Mouse (Mus musculus): Measurements from ENCODE around the gene Larp4. TPM values are rescaled to one million over a fixed set of nuclear protein-coding genes. Genes with fewer than 3 reads are reported as not detected.

The Larp4 gene
- total and polyA plus RNA-seq, 2 experiments: 32.7 to 40.5 TPM

DNA sequence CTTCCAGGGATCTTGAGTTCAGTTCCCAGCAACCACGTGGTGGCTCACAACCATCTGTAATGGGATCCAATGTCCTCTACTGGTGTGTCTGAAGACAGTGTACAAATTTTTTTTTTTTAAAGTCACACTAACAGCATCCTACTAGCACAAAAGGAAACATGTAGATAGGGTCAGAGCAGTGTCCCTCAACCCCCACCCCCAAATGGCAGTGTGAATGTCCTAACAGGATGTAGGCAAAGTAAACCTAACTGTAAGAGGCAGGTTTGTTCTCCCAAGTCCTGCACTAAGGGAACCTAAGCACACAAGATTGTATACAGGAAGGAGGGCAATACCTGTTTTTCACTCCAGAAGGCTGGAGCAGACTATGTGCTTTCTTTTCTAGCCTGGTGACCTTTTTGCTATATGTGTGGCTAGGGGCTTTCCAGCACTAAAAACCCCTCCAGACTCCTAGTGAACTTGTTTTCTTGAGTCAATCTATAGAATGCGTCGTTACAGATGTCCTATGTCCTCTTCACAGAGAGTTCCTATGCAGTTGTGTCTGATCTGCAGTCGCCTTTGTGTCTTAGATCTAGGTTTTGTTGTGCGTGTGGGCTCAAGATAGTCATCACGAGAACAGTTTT is 48.5 kb downstream of the Larp4 start:
- TF ChIP-seq CTCF (IDR thresholded peaks at IDR 0.05; ENCODE audit: low read depth, low read length): no peak
- TF ChIP-seq POLR2A (IDR thresholded peaks at IDR 0.05; ENCODE audit: extremely low read depth, insufficient read depth, low read length): no peak
- Histone ChIP-seq H3K9ac (ENCODE audit: low read depth, low read length) (no peak overlapping the region), H3K36me3 (ENCODE audit: control insufficient read depth, insufficient read depth, low read length) (peaks cover 11% of the 10 kb centered on the region), H3K4me1 (ENCODE audit: control insufficient read depth, insufficient read depth, low read length) (no peaks in the 10 kb centered on the region), H3K4me3 (ENCODE audit: insufficient read depth, low read depth, low read length) (no peak overlapping the region), H3K79me2 (ENCODE audit: control insufficient read depth, insufficient read depth, low read length) (no peaks in the 10 kb centered on the region), H3K27me3 (ENCODE audit: control insufficient read depth, insufficient read depth, low read length) (no peaks in the 10 kb centered on the region), H3K27ac (replicated peaks; ENCODE audit: insufficient read depth, low read depth, low read length) (no peak overlapping the region)
- DNase-seq (ENCODE audit: extremely low read depth, low read depth, low spot score): no peak
- WGBS: 85% methylated on average over 6 of the region's 6 CpGs

DNA sequence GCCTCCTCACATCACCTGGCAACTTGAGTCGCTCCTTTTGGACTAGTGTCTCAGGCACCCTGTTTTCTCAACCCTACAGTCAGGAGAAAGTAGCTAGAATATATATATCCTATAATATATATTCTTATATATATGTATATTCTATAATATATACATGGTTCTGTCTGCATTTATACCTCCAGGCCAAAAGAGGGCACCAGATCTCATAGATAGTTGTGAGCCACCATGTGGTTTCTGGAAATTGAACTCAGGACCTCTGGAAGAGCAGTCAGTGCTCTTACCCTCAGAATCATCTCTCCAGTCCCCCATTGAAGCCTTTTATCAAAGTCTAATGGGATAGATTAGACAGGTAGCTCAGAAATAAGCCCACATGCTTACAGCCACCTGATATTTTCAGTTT is 51.3 kb downstream of the Larp4 start:
- Histone ChIP-seq H3K79me2 (ENCODE audit: control insufficient read depth, insufficient read depth, low read length) (no peaks in the 10 kb centered on the region), H3K9ac (ENCODE audit: low read depth, low read length) (no peak overlapping the region), H3K27me3 (ENCODE audit: control insufficient read depth, insufficient read depth, low read length) (no peaks in the 10 kb centered on the region), H3K4me1 (ENCODE audit: control insufficient read depth, insufficient read depth, low read length) (no peaks in the 10 kb centered on the region), H3K36me3 (ENCODE audit: control insufficient read depth, insufficient read depth, low read length) (peaks cover 3% of the 10 kb centered on the region), H3K4me3 (ENCODE audit: insufficient read depth, low read depth, low read length) (no peak overlapping the region), H3K27ac (replicated peaks; ENCODE audit: insufficient read depth, low read depth, low read length) (no peak overlapping the region)
- WGBS: 97% methylated on average over 1 of the region's 1 CpGs
- no peak for DNase-seq (ENCODE audit: extremely low read depth, low read depth, low spot score)
- no peak for TF ChIP-seq CTCF (IDR thresholded peaks at IDR 0.05; ENCODE audit: low read depth, low read length)
- TF ChIP-seq POLR2A (IDR thresholded peaks at IDR 0.05; ENCODE audit: extremely low read depth, insufficient read depth, low read length): no peak

DNA sequence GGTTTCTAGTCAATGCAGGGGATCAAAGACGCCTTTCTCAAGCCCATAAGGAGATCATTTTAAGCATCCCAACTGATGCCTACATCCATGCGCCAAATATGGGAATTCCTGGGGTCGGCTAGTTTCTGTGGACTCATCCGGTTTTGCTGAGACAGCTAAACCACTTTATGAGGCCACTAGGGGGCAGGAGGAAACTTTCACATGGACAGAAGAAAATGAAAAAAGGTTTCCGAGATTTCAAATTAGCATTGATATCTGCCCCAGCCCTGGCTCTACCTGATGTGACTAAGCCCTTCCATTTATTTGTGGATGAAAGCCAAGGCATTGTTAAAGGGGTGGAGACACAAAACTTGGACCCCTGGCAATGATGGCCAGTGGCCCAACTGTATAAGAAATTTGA is 53.1 kb downstream of the Larp4 start:
- no peak overlapping the region for H3K27ac ChIP-seq (replicated peaks; ENCODE audit: insufficient read depth, low read depth, low read length)
- H3K36me3 ChIP-seq (ENCODE audit: control insufficient read depth, insufficient read depth, low read length): no peaks in the 10 kb centered on the region
- no peaks in the 10 kb centered on the region for H3K4me1 ChIP-seq (ENCODE audit: control insufficient read depth, insufficient read depth, low read length)
- peak; percentile 29 for DNase-seq (ENCODE audit: extremely low read depth, low read depth, low spot score)
- H3K27me3 ChIP-seq (ENCODE audit: control insufficient read depth, insufficient read depth, low read length): no peaks in the 10 kb centered on the region
- TF ChIP-seq POLR2A (IDR thresholded peaks at IDR 0.05; ENCODE audit: extremely low read depth, insufficient read depth, low read length) (no peak), CTCF (IDR thresholded peaks at IDR 0.05; ENCODE audit: low read depth, low read length) (peak; percentile 17; the same call in 1 of the 2 replicates)
- H3K79me2 ChIP-seq (ENCODE audit: control insufficient read depth, insufficient read depth, low read length): no peaks in the 10 kb centered on the region
- no peak overlapping the region for H3K4me3 ChIP-seq (ENCODE audit: insufficient read depth, low read depth, low read length)
- no peak overlapping the region for H3K9ac ChIP-seq (ENCODE audit: low read depth, low read length)
- 23% methylated on average over 5 of the region's 5 CpGs for WGBS

DNA sequence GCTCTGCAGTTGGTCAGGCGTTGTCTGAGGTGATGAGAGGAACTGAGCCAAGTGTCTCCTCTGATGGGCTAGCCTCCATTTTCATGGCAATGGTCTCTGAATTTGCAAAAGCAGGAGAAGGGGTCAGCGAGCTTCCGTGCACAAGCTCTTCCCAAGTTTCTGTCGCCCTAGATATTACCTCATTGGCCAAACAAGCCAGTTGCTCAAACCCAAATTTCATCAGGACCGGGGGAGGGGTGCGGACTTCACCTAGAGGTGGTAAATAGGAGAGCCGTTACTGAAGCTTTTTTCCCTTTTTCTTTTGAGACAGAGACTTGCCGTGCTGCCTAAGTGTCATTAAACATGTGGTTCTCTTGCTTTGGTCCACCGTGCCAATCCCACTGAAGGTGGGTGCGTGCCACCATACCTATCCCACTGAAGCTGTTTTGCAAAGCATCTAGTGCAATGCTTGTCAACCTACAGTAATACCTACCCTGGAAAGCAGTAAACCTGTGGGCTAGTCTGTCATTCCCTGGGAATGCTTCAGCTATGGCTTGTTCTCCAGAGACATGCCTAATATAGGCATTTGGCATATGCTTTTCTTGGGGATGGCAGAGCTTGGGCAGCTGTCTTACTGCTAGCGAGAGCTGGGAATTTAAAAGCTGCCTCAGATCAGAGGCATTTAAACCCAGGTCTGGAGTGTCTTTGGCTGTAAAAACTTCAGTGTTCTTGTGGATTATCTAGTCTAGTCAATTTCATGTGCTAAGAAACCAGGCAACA is 55.4 kb downstream of the Larp4 start:
- H3K4me3 ChIP-seq (ENCODE audit: insufficient read depth, low read depth, low read length): no peak overlapping the region
- no peaks in the 10 kb centered on the region for H3K27me3 ChIP-seq (ENCODE audit: control insufficient read depth, insufficient read depth, low read length)
- DNase-seq (ENCODE audit: extremely low read depth, low read depth, low spot score): peak; percentile 73
- no peaks in the 10 kb centered on the region for H3K79me2 ChIP-seq (ENCODE audit: control insufficient read depth, insufficient read depth, low read length)
- H3K9ac ChIP-seq (ENCODE audit: low read depth, low read length): no peak overlapping the region
- no peaks in the 10 kb centered on the region for H3K36me3 ChIP-seq (ENCODE audit: control insufficient read depth, insufficient read depth, low read length)
- 41% methylated on average over 11 of the region's 11 CpGs for WGBS
- H3K4me1 ChIP-seq (ENCODE audit: control insufficient read depth, insufficient read depth, low read length): no peaks in the 10 kb centered on the region
- TF ChIP-seq POLR2A (IDR thresholded peaks at IDR 0.05; ENCODE audit: extremely low read depth, insufficient read depth, low read length) (no peak), CTCF (IDR thresholded peaks at IDR 0.05; ENCODE audit: low read depth, low read length) (no peak)
- H3K27ac ChIP-seq (replicated peaks; ENCODE audit: insufficient read depth, low read depth, low read length): no peak overlapping the region

DNA sequence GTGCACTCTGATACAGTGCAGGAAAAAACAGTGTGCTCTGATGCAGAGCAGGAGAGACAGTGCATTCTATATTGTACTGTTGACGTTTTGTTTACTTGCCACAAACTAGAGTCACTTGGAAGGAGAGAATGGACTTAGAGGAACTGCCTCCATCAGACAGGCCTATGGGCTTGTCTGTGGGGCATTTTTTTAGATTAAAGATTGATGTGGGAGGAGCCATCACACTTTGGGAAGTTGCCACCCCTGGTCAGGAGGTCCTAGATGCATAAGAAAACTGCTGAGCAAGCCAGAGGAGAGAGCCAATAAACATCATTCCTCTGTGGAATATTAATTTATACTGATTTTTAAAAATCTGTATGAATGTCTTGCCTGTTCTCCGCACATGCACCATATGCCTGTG is 58.3 kb downstream of the Larp4 start:
- WGBS: 83% methylated on average over 2 of the region's 2 CpGs

DNA sequence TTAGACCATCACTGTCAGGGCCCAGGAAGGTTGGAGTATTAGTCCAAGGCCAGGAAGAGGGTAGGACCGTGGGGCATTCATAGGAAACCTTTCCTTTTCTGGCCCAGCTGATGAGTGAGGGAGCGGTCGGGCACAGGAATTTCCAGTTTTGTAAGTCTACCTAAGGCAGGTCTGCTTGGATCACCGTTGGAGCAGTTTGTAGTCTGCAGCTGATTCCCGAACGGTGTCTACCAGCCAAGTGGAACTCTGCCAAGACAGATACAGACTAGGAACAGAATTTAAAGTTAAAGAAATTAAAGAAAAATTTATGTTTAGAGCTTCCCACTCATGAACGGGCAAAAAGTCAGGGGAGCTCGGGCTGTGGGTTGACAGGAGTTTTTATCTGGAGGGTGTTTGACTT is 59.6 kb downstream of the Larp4 start:
- Histone ChIP-seq H3K27ac (replicated peaks; ENCODE audit: insufficient read depth, low read depth, low read length) (no peak overlapping the region), H3K4me3 (ENCODE audit: insufficient read depth, low read depth, low read length) (no peak overlapping the region), H3K9ac (ENCODE audit: low read depth, low read length) (no peak overlapping the region), H3K36me3 (ENCODE audit: control insufficient read depth, insufficient read depth, low read length) (no peaks in the 10 kb centered on the region), H3K4me1 (ENCODE audit: control insufficient read depth, insufficient read depth, low read length) (no peaks in the 10 kb centered on the region), H3K27me3 (ENCODE audit: control insufficient read depth, insufficient read depth, low read length) (no peaks in the 10 kb centered on the region), H3K79me2 (ENCODE audit: control insufficient read depth, insufficient read depth, low read length) (no peaks in the 10 kb centered on the region)
- no peak for TF ChIP-seq POLR2A (IDR thresholded peaks at IDR 0.05; ENCODE audit: extremely low read depth, insufficient read depth, low read length)
- TF ChIP-seq CTCF (IDR thresholded peaks at IDR 0.05; ENCODE audit: low read depth, low read length): no peak
- WGBS: 55% methylated on average over 8 of the region's 8 CpGs
- DNase-seq (ENCODE audit: extremely low read depth, low read depth, low spot score): no peak

More for the DNA sequence above, 58.3 kb downstream of the Larp4 start:
- Histone ChIP-seq H3K27ac (replicated peaks; ENCODE audit: insufficient read depth, low read depth, low read length) (no peak overlapping the region), H3K9ac (ENCODE audit: low read depth, low read length) (no peak overlapping the region), H3K27me3 (ENCODE audit: control insufficient read depth, insufficient read depth, low read length) (no peaks in the 10 kb centered on the region), H3K36me3 (ENCODE audit: control insufficient read depth, insufficient read depth, low read length) (no peaks in the 10 kb centered on the region), H3K4me1 (ENCODE audit: control insufficient read depth, insufficient read depth, low read length) (no peaks in the 10 kb centered on the region), H3K79me2 (ENCODE audit: control insufficient read depth, insufficient read depth, low read length) (no peaks in the 10 kb centered on the region), H3K4me3 (ENCODE audit: insufficient read depth, low read depth, low read length) (no peak overlapping the region)
- no peak for DNase-seq (ENCODE audit: extremely low read depth, low read depth, low spot score)
- TF ChIP-seq CTCF (IDR thresholded peaks at IDR 0.05; ENCODE audit: low read depth, low read length) (no peak), POLR2A (IDR thresholded peaks at IDR 0.05; ENCODE audit: extremely low read depth, insufficient read depth, low read length) (no peak)

Measured in liver, adult 2 months (tissue).